Mouse (Mus musculus): Measurements from ENCODE around the gene Apc2. TPM values are rescaled to one million over a fixed set of nuclear protein-coding genes. Genes with fewer than 3 reads are reported as not detected.

Gene Apc2
- total RNA-seq, 1 experiment from 2014 or later = 0.05 TPM

DNA sequence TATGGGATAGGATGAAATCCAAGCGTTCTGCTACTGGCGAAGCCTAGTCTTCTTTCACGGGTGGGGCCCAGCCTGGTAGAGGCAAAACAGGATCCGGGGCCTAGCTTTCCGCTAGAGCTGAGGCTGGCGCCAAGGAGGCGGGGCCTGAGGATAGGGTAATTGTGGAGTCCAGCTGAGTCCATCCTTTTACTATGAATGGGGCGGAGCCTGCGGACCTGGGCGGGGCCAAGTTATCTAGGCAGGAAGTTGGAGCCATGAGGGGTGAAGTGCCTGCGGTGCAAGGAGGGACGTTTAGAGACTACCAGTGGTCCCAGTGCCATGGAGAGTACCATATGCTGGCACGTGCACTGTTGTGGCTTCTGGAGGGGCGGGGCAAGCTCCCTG is 34.2 kb upstream of the Apc2 start:
- peak; percentile 77 for ATAC-seq (replicated peaks; ENCODE audit: low read depth, poor library complexity, severe bottlenecking)

DNA sequence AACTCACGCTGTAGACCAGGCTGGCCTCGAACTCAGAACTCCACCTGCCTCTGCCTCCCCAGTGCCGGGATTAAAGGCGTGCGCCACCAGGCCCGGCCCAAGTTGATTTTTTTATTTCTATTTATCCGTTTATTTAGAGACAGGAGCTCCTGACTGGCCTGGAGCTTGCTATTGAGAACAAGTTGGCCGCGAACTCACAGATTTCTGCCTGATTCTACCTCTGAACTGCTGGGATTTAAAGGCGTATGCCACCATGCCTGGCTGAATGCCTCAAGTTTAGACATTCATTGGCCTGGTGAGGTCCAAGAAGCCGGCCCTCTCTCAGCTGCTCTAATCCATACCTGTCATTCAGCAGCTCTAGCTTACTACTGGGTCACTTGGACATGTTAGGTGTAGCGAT is 33.6 kb upstream of the Apc2 start:
- ATAC-seq (replicated peaks; ENCODE audit: low read depth, poor library complexity, severe bottlenecking) = no peak

DNA sequence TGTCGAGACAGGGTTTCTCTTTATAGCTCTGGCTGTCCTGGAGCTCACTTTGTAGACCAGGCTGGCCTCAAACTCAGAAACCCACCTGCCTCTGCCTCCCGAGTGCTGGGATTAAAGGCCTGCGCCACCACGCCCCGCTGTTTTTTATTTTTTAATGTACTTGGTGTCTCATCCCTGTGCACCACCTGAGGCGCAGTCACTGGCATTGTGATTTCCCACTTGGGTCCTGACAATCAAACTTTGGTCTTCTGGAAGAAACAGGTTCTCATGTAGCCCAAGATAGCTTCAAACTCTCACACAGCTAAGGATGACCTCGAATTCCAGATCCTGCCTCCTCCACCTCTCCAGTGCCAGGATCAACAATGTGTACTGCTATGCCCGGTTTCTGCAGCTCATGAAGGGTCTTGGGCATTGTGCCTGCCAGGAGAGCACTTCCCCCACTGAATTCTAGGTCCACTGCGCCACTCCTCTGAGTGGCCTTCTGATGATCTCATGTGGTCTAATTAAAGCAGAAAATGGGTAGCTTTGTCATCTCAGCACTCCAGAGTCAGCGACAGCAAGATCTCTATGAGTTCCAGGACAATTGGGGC is 32.9 kb upstream of the Apc2 start:
- ATAC-seq (replicated peaks; ENCODE audit: low read depth, poor library complexity, severe bottlenecking) = no peak

GRCm38 (mm10) chr10:80264341-80265148 is 31.2 kb upstream of the Apc2 start:
- ATAC-seq (replicated peaks; ENCODE audit: low read depth, poor library complexity, severe bottlenecking) = peak; percentile 48

DNA sequence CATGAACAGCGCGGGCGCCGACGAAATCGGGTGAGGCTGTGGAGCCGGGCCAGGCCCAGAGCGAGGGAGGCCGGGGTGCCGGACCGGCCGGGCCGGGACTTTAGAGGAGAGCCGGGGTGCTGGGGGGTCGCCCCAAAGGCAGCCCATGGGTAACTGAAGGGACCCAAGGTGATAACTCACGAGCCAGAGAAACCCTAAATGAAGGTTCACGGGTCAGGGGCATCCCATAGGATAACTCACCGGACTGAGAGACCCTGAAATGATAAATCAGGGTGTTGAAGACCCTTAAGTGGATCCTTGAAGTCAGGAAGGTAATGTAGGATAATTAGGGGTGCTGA is 30.7 kb upstream of the Apc2 start:
- no peak for ATAC-seq (replicated peaks; ENCODE audit: low read depth, poor library complexity, severe bottlenecking)

GRCm38 (mm10) chr10:80270099-80270498 is 25.7 kb upstream of the Apc2 start:
- ATAC-seq (replicated peaks; ENCODE audit: low read depth, poor library complexity, severe bottlenecking) = peak; percentile 42

GRCm38 (mm10) chr10:80270734-80271181 is 25.0 kb upstream of the Apc2 start:
- peak; percentile 34; the same call in 1 of the 2 replicates for ATAC-seq (replicated peaks; ENCODE audit: low read depth, poor library complexity, severe bottlenecking)

DNA sequence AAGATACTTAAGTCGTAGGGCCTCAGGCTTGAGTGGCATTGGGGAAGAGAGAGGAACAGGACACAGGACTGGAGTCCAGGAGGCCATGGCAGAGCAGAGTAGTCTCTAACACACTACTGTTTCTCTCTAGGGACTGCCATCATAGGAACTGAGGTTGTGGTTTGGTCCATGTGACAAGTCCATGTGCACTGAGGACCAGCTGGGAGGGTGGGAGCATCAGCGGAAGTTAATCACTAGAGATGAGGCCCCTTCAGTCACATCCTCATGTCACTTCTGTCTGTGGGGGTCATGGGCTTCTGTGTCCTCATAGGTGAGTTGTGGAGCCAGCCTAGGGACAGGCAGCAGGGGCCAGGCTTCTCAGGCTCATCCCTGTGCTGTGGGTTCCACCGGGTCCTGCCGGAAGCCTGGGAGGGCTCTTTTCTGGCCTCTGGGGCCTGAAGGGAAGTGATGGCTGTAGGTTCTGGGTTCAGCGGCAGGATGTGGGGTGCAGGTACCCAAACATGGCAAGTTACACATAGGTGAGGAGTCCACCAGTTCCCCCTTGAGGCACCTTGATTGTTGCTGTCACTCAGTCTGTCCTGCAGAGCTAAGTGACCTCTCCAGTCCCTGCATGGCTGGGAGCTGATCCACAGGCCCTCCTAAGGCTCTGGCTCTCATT is 24.5 kb upstream of the Apc2 start:
- ATAC-seq (replicated peaks; ENCODE audit: low read depth, poor library complexity, severe bottlenecking) = peak; percentile 46

DNA sequence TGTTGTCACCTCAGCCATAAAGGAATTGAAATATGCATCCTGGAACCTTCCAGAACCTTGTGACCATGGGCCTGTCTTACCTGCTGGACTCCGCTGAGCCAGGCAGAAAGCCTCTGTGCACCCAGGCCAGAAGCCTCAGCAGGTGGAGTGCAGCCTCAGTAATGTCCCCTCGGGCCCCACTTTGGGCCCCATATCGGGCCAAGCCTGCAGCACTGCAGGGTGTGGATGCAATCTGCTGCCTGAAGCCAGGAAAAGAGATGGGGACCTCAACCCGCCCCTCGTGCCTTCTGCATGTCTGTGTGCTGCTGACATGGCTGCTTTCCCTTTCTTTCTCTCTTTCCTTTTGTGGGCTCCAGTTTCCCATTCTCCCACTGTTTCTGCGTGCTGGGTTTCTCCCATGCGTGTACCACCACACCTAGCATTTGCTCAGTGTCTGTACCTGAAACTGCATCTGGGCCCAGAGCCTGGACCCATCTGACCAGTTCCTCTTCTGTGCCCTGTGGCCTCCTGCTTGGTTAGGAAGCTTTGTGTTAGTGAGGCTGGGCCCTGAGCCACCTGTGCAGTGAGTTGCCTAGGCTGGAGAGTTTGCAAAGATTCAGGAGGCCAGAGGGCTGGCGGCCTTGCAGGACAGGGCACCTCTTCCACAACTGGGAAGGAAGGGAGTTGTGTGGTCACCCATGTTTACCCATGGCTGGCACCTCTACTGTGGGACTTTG is 23.7 kb upstream of the Apc2 start:
- no peak for ATAC-seq (replicated peaks; ENCODE audit: low read depth, poor library complexity, severe bottlenecking)

DNA sequence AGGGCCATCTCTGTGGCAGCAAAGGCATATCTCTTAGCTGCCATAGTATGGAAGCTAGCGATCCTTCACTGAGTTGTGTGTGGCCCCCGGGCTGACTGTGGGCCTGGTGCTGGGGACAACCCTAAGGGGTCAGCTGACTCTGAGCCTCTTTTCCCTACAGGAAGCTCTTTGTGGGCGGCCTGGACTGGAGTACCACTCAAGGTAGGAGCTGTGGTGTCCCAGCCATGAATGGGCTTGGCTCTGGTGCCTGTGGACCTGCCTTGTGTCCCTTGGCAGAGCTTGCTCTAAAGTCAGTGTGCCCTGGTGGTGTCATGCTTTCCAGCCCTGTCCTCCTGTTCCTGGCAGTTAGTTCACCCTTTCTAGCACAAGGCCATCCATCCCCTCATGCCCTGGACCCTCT is 21.9 kb upstream of the Apc2 start:
- ATAC-seq (replicated peaks; ENCODE audit: low read depth, poor library complexity, severe bottlenecking) = no peak

- ATAC-seq (replicated peaks; ENCODE audit: low read depth, poor library complexity, severe bottlenecking) = no peak
Observed at GRCm38 (mm10) chr10:80276238-80276637, 19.5 kb upstream of the Apc2 start.

GRCm38 (mm10) chr10:80278390-80278789 is 17.4 kb upstream of the Apc2 start:
- no peak for ATAC-seq (replicated peaks; ENCODE audit: low read depth, poor library complexity, severe bottlenecking)

GRCm38 (mm10) chr10:80279273-80279672 is 16.5 kb upstream of the Apc2 start:
- ATAC-seq (replicated peaks; ENCODE audit: low read depth, poor library complexity, severe bottlenecking) = no peak

GRCm38 (mm10) chr10:80281304-80281703 is 14.5 kb upstream of the Apc2 start:
- no peak for ATAC-seq (replicated peaks; ENCODE audit: low read depth, poor library complexity, severe bottlenecking)

GRCm38 (mm10) chr10:80281921-80282371 is 13.8 kb upstream of the Apc2 start:
- ATAC-seq (replicated peaks; ENCODE audit: low read depth, poor library complexity, severe bottlenecking) = peak; percentile 36

GRCm38 (mm10) chr10:80282481-80283441 is 13.0 kb upstream of the Apc2 start:
- no peak for ATAC-seq (replicated peaks; ENCODE audit: low read depth, poor library complexity, severe bottlenecking)

DNA sequence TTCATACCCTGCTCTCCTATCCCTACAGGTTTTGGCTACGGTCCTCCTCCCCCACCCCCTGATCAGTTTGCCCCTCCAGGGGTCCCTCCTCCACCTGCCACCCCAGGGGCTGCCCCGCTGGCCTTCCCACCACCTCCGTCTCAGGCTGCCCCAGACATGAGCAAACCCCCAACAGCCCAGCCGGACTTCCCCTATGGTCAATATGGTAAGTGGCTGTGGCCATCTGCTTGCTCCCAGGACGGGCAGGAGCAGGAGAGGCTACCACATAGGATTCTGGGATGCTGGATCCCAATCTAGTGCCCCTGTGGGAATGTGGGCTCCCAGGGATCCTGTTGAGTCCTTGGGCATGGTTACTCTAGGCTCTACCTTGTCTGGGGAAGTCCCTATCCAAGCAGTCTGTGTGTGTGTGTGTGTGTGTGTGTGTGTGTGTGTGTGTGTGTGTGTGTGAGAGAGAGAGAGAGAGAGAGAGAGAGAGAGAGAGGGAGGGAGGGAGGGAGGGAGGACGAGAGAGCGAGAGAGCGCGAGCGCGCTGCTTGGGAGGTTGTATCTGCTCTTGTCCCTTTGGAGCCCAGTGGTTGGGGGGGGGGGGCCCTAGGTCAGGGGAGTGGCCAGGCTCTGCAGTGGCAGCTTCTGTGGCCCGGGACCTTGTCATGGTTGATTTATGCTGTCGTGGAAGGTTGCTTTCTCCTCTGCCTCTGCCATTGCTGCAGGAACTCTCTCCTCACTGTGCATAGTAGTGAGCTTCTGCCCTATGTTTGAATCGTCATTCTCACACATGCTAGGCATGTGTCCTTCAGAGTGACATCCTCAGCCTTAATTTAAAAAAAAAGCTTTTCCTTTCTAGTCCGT is 10.3 kb upstream of the Apc2 start:
- no peak for ATAC-seq (replicated peaks; ENCODE audit: low read depth, poor library complexity, severe bottlenecking)

DNA sequence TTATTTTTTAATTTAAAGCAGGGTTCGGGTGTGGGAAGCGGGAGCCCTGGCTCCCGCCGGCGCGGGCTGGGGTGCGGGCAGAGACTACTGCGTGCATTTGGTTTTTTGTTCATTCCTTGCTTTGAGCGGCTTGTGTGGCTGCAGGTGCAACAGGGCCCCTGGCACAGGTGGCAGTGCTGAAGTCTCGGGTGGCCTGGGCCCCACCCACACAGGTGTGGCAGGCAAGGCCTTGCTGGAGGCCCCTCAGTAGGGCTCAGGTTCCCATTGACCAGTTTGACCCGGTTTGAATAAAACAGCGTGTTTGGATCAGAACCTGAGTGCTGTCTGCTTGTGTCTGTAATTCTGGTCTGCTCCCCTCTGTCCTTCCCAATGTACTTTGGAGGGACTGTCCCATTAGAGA is 7.7 kb upstream of the Apc2 start:
- ATAC-seq (replicated peaks; ENCODE audit: low read depth, poor library complexity, severe bottlenecking) = no peak

DNA sequence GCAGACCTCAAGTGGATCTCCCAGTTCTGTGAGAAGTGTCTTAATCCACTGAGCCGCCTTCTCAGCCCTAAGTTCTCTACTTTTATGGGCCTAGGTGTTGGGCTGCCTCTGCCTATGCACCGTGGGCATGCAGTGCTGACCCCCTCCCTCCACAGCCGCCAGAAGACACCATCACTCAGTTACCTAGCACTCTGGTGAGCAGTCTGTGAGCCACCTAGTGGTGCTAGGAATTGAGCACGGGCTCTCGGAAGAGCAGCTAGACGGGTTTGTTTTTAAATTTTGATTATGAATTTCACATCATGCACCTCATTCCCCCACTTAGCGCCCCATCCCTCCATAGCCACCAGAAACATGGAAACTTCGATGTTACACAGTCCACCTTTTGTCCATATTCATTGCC is 7.1 kb upstream of the Apc2 start:
- no peak for ATAC-seq (replicated peaks; ENCODE audit: low read depth, poor library complexity, severe bottlenecking)
